Mouse (Mus musculus): ENCODE measurements at regions not wholly inside any gene's neighbourhood (a gene's known extent, or its start where the extent isn't known, plus 50 kb on each side); places are given as distances from the start of the nearest gene placed in this dataset.

DNA sequence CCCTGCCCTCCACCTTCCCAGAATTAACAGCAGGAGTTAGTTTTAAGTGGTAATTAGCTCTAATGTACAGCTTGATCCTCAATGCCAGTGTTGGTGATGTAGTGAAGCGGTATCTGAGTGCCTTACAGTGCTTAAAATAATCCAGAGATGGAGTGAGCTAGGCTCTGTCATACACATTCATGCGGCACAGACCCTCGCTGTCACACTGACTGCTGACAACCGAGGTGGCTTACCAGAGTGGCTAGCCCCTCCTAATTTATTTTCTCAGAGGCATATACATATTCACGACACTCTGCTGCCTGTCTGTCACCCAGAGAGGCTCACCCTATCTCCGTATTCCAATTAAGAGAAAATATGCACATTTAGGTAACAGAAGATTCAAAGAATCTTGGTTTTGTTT is 327.2 kb upstream of the Sox11 start:
- Histone ChIP-seq H3K36me3 (ENCODE audit: control insufficient read depth, insufficient read depth, low read length) (no peaks in the 10 kb centered on the region), H3K9me3 (ENCODE audit: control insufficient read depth, low read length) (no peaks in the 10 kb centered on the region), H3K9ac (ENCODE audit: low read depth, low read length) (no peak overlapping the region), H3K4me3 (ENCODE audit: low read length) (no peak overlapping the region), H3K4me2 (replicated peaks; ENCODE audit: low read depth, low read length) (no peak overlapping the region), H3K27me3 (ENCODE audit: control insufficient read depth, insufficient read depth, low read length) (no peaks in the 10 kb centered on the region), H3K27ac (ENCODE audit: low read depth, low read length) (no peak overlapping the region), H3K4me1 (ENCODE audit: control insufficient read depth, insufficient read depth, low read length) (no peaks in the 10 kb centered on the region)
- no peak for ATAC-seq (ENCODE audit: low FRiP score, low TSS enrichment)
- WGBS, result 80% methylated on average over 6 of the region's 6 CpGs

DNA sequence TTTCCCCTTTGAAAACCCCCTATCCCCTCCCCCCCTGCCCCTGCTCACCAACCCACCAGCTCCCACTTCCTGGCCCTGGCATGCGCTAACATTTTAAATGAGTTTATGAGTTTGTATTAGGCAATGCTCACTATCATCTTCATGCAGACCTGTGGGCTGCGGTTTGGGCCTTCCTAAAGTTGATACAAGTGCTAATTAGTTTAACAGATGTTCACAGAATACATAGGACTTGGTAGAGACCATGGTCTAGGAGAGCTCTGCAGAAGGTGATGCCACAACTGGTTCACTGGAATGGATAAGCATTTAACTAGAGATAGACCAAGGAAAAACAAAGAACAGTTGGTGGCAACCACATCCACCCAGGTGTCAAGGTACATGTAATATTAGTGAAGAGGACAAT is 324.1 kb upstream of the Sox11 start:
- Histone ChIP-seq H3K4me3 (ENCODE audit: low read length) (no peak overlapping the region), H3K9me3 (ENCODE audit: control insufficient read depth, low read length) (no peaks in the 10 kb centered on the region), H3K27ac (ENCODE audit: low read depth, low read length) (no peak overlapping the region), H3K36me3 (ENCODE audit: control insufficient read depth, insufficient read depth, low read length) (no peaks in the 10 kb centered on the region), H3K4me1 (ENCODE audit: control insufficient read depth, insufficient read depth, low read length) (no peaks in the 10 kb centered on the region), H3K27me3 (ENCODE audit: control insufficient read depth, insufficient read depth, low read length) (no peaks in the 10 kb centered on the region), H3K9ac (ENCODE audit: low read depth, low read length) (no peak overlapping the region), H3K4me2 (replicated peaks; ENCODE audit: low read depth, low read length) (no peak overlapping the region)
- ATAC-seq (ENCODE audit: low FRiP score, low TSS enrichment), result no peak
- WGBS, result 63% methylated on average over 2 of the region's 2 CpGs

DNA sequence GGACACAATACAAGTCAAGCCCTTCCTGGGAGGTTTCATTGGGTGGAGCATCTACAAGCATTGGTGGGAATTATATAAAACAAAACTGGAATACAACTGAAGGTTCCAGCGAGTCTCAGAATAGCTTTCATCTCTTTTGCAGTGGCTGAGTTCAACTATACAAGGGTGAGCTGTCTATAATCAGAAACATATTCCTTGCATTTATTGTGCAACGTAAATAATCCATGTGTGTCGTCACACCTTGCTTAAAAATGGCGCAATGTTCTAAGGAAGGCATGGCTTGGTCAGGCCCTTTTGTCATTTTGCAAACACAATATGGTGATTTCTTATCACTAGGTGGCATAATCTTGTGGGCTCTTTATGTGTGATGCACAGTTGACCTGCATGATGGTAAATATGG is 320.8 kb upstream of the Sox11 start:
- Histone ChIP-seq H3K9ac (ENCODE audit: low read depth, low read length) (no peak overlapping the region), H3K9me3 (ENCODE audit: control insufficient read depth, low read length) (no peaks in the 10 kb centered on the region), H3K4me3 (ENCODE audit: low read length) (no peak overlapping the region), H3K27me3 (ENCODE audit: control insufficient read depth, insufficient read depth, low read length) (no peaks in the 10 kb centered on the region), H3K36me3 (ENCODE audit: control insufficient read depth, insufficient read depth, low read length) (no peaks in the 10 kb centered on the region), H3K4me1 (ENCODE audit: control insufficient read depth, insufficient read depth, low read length) (no peaks in the 10 kb centered on the region), H3K27ac (ENCODE audit: low read depth, low read length) (no peak overlapping the region), H3K4me2 (replicated peaks; ENCODE audit: low read depth, low read length) (no peak overlapping the region)
- ATAC-seq (ENCODE audit: low FRiP score, low TSS enrichment), result no peak
- 94% methylated on average over 4 of the region's 4 CpGs for WGBS

- ATAC-seq (ENCODE audit: low FRiP score, low TSS enrichment), result no peak
- 82% methylated on average over 5 of the region's 5 CpGs for WGBS
Measured at GRCm38 (mm10) chr12:27662723-27663122, 320.3 kb upstream of the Sox11 start.

GRCm38 (mm10) chr12:27657536-27657935 is 315.2 kb upstream of the Sox11 start:
- 84% methylated on average over 4 of the region's 4 CpGs for WGBS
- no peak overlapping the region for H3K4me2 ChIP-seq (replicated peaks; ENCODE audit: low read depth, low read length)
- H3K27ac ChIP-seq (ENCODE audit: low read depth, low read length), result no peak overlapping the region
- no peak overlapping the region for H3K9ac ChIP-seq (ENCODE audit: low read depth, low read length)
- H3K27me3 ChIP-seq (ENCODE audit: control insufficient read depth, insufficient read depth, low read length), result no peaks in the 10 kb centered on the region
- no peak for ATAC-seq (ENCODE audit: low FRiP score, low TSS enrichment)
- H3K4me1 ChIP-seq (ENCODE audit: control insufficient read depth, insufficient read depth, low read length), result no peaks in the 10 kb centered on the region
- H3K9me3 ChIP-seq (ENCODE audit: control insufficient read depth, low read length), result no peaks in the 10 kb centered on the region
- H3K36me3 ChIP-seq (ENCODE audit: control insufficient read depth, insufficient read depth, low read length), result no peaks in the 10 kb centered on the region
- no peak overlapping the region for H3K4me3 ChIP-seq (ENCODE audit: low read length)

More at GRCm38 (mm10) chr12:27662723-27663122, 320.3 kb upstream of the Sox11 start:
- Histone ChIP-seq H3K27ac (ENCODE audit: low read depth, low read length) (no peak overlapping the region), H3K4me1 (ENCODE audit: control insufficient read depth, insufficient read depth, low read length) (no peaks in the 10 kb centered on the region), H3K36me3 (ENCODE audit: control insufficient read depth, insufficient read depth, low read length) (no peaks in the 10 kb centered on the region), H3K9me3 (ENCODE audit: control insufficient read depth, low read length) (no peaks in the 10 kb centered on the region), H3K4me2 (replicated peaks; ENCODE audit: low read depth, low read length) (no peak overlapping the region), H3K27me3 (ENCODE audit: control insufficient read depth, insufficient read depth, low read length) (no peaks in the 10 kb centered on the region), H3K9ac (ENCODE audit: low read depth, low read length) (no peak overlapping the region), H3K4me3 (ENCODE audit: low read length) (no peak overlapping the region)

DNA sequence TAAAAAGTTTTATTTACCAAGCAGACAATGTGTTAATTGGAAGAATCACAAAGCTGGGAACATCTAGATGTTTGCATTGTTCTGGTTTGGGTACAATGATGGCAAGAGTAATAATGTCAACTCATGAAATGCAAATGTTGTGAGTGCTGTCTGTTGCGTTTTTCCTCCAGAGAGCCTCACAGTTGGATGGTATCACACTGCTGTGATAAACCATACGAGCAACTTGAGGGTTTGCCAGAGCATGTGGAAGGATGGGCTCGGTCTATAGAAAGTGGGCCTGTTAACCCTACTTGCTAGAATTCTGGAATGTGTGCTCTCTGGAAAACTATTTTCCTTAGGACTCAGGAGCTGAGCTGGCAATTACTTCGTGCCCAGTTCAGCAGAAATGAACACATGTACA is 311.2 kb upstream of the Sox11 start:
- H3K4me3 ChIP-seq (ENCODE audit: low read length), result no peak overlapping the region
- H3K27ac ChIP-seq (ENCODE audit: low read depth, low read length), result no peak overlapping the region
- no peak overlapping the region for H3K9ac ChIP-seq (ENCODE audit: low read depth, low read length)
- 88% methylated on average over 4 of the region's 4 CpGs for WGBS
- no peaks in the 10 kb centered on the region for H3K36me3 ChIP-seq (ENCODE audit: control insufficient read depth, insufficient read depth, low read length)
- no peaks in the 10 kb centered on the region for H3K27me3 ChIP-seq (ENCODE audit: control insufficient read depth, insufficient read depth, low read length)
- no peak for ATAC-seq (ENCODE audit: low FRiP score, low TSS enrichment)
- no peak overlapping the region for H3K4me2 ChIP-seq (replicated peaks; ENCODE audit: low read depth, low read length)
- no peaks in the 10 kb centered on the region for H3K9me3 ChIP-seq (ENCODE audit: control insufficient read depth, low read length)
- H3K4me1 ChIP-seq (ENCODE audit: control insufficient read depth, insufficient read depth, low read length), result no peaks in the 10 kb centered on the region

- Histone ChIP-seq H3K4me3 (ENCODE audit: low read length) (no peak overlapping the region), H3K27me3 (ENCODE audit: control insufficient read depth, insufficient read depth, low read length) (no peaks in the 10 kb centered on the region), H3K4me1 (ENCODE audit: control insufficient read depth, insufficient read depth, low read length) (no peaks in the 10 kb centered on the region), H3K9me3 (ENCODE audit: control insufficient read depth, low read length) (no peaks in the 10 kb centered on the region), H3K27ac (ENCODE audit: low read depth, low read length) (no peak overlapping the region), H3K9ac (ENCODE audit: low read depth, low read length) (no peak overlapping the region), H3K4me2 (replicated peaks; ENCODE audit: low read depth, low read length) (no peak overlapping the region), H3K36me3 (ENCODE audit: control insufficient read depth, insufficient read depth, low read length) (no peaks in the 10 kb centered on the region)
- no peak for ATAC-seq (ENCODE audit: low FRiP score, low TSS enrichment)
- 91% methylated on average over 4 of the region's 4 CpGs for WGBS
Measured at GRCm38 (mm10) chr12:27648602-27649001, 306.2 kb upstream of the Sox11 start.

GRCm38 (mm10) chr12:27646497-27647307 is 304.3 kb upstream of the Sox11 start:
- H3K9ac ChIP-seq (ENCODE audit: low read depth, low read length), result no peak overlapping the region
- H3K4me1 ChIP-seq (ENCODE audit: control insufficient read depth, insufficient read depth, low read length), result no peaks in the 10 kb centered on the region
- WGBS, result 51% methylated on average over 11 of the region's 11 CpGs
- no peaks in the 10 kb centered on the region for H3K36me3 ChIP-seq (ENCODE audit: control insufficient read depth, insufficient read depth, low read length)
- no peak overlapping the region for H3K4me2 ChIP-seq (replicated peaks; ENCODE audit: low read depth, low read length)
- H3K27me3 ChIP-seq (ENCODE audit: control insufficient read depth, insufficient read depth, low read length), result no peaks in the 10 kb centered on the region
- no peak for ATAC-seq (ENCODE audit: low FRiP score, low TSS enrichment)
- H3K27ac ChIP-seq (ENCODE audit: low read depth, low read length), result no peak overlapping the region
- no peak overlapping the region for H3K4me3 ChIP-seq (ENCODE audit: low read length)
- H3K9me3 ChIP-seq (ENCODE audit: control insufficient read depth, low read length), result no peaks in the 10 kb centered on the region

DNA sequence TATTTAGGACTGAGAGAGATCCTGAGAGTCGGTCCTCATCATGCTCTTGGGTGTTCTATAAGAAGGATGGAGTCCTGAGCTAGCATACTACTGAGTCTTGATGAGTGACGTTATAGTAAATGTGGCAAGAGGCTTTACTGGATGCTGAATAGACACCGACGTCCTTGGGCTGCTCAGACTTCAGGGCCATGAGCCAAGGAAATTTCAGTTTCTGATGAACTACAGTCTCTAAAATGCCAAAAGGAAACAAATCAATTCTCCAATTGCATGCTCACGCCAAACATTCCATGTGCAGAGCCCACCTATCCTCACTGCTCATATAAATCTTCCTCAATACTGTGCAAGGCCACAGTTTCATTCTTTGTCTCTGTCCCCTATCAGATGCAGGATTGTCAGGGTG is 277.2 kb upstream of the Sox11 start:
- no peak overlapping the region for H3K4me2 ChIP-seq (replicated peaks; ENCODE audit: low read depth, low read length)
- H3K4me1 ChIP-seq (ENCODE audit: control insufficient read depth, insufficient read depth, low read length), result no peaks in the 10 kb centered on the region
- H3K4me3 ChIP-seq (ENCODE audit: low read length), result no peak overlapping the region
- 61% methylated on average over 5 of the region's 5 CpGs for WGBS
- no peak overlapping the region for H3K9ac ChIP-seq (ENCODE audit: low read depth, low read length)
- H3K9me3 ChIP-seq (ENCODE audit: control insufficient read depth, low read length), result no peaks in the 10 kb centered on the region
- H3K36me3 ChIP-seq (ENCODE audit: control insufficient read depth, insufficient read depth, low read length), result no peaks in the 10 kb centered on the region
- no peaks in the 10 kb centered on the region for H3K27me3 ChIP-seq (ENCODE audit: control insufficient read depth, insufficient read depth, low read length)
- ATAC-seq (ENCODE audit: low FRiP score, low TSS enrichment), result no peak
- no peak overlapping the region for H3K27ac ChIP-seq (ENCODE audit: low read depth, low read length)

Data from kidney, embryonic 14.5 days (tissue).